Mouse (Mus musculus) cerebellum, postnatal 10 days (tissue): ENCODE data around the gene Nup188.
A peak's percentile ranks its signal among the peaks of the same experiment; 100 is the strongest.

Experiments
- DNase-seq, 2 experiments: peaks; one replicate each; pipeline ENCODE4 v3.0.0; 2021; ENCODE audit warnings: mixed read lengths in 2 of 2

The Nup188 gene

GRCm38 (mm10) chr2:30355861-30356260 is 69.7 kb downstream of the Nup188 start:
- peak; percentile 55 to 58 for DNase-seq

GRCm38 (mm10) chr2:30356266-30356665 is 70.1 kb downstream of the Nup188 start:
- DNase-seq: no peak

- DNase-seq: no peak
Measured at GRCm38 (mm10) chr2:30356906-30357305, 70.7 kb downstream of the Nup188 start.

- DNase-seq: peak; percentile 49 to 53
Measured at GRCm38 (mm10) chr2:30357552-30358510, 71.6 kb downstream of the Nup188 start.

DNA sequence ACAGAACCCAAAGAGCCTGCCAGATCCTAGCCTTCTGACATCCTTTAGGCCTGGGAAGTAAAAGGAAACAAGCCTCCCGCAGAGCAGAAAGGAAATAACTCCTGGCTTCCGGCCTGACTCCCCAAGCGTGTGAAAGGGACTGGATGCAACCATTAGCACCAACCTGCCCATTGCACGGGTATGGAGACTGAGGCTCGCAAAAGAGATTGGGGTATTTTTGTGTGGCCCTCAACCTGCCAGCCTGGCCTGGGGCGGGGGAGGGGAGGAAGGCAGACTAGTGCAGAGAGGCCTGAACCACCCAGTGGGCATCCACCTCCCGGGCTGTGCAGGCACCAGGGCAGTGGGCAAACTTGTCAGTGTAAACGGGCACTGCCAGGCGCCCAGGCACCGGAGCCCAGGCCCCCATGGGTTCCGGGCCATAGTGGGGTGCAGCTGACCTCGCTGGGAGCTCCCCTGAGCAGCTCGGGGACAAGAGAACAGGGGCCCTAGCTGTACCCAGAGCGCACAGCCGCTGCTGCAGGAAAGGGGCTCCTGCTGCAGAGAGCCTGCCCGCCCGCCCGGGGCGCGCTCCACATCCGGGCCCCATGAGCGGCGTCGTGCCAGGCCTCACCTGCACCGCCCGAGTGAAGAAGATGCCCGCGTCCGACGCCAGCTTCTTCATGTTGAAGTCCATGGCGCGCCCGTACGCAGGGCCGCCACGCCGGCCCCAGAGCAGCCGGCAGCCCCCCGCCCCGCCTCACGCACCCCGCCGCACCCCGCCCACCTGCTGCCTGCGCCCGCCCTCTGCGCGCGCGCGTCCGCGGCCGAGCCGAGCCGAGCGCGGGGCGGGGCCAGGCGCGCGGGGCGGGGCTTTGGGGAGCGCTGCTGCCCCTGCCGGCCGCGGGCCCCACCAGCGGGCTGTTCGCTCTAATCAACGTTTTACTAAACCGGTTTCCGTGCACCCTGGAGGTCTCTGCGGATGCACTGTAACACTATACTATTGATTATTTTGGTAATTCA is 72.6 kb downstream of the Nup188 start, which contains the start of gene Sh3glb2:
Gene Sh3glb2, minus strand, starts transcription at position 805 of the 999 bp plus-strand sequence.
- DNase-seq: peak; percentile 95 to 97

GRCm38 (mm10) chr2:30360626-30361025 is 74.4 kb downstream of the Nup188 start:
- DNase-seq: no peak

DNA sequence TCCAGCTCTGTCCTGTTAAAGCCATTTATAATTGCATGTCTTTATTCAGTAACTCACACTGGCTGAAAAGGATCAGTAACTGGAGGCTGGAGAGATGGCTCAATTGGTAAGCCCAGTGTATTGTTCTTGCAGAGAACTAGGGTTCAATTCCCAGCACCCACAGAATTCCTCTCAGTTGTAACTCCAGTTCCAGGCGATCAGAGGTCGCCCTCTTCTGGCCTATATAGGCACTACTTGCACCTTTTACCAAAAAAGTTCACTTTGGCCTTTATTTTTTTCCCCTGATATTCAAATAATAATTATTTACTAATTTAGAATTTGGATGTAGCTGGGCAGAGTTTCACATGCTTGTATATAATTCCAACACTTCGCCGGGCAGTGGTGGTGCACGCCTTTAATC is 76.7 kb downstream of the Nup188 start:
- no peak for DNase-seq

DNA sequence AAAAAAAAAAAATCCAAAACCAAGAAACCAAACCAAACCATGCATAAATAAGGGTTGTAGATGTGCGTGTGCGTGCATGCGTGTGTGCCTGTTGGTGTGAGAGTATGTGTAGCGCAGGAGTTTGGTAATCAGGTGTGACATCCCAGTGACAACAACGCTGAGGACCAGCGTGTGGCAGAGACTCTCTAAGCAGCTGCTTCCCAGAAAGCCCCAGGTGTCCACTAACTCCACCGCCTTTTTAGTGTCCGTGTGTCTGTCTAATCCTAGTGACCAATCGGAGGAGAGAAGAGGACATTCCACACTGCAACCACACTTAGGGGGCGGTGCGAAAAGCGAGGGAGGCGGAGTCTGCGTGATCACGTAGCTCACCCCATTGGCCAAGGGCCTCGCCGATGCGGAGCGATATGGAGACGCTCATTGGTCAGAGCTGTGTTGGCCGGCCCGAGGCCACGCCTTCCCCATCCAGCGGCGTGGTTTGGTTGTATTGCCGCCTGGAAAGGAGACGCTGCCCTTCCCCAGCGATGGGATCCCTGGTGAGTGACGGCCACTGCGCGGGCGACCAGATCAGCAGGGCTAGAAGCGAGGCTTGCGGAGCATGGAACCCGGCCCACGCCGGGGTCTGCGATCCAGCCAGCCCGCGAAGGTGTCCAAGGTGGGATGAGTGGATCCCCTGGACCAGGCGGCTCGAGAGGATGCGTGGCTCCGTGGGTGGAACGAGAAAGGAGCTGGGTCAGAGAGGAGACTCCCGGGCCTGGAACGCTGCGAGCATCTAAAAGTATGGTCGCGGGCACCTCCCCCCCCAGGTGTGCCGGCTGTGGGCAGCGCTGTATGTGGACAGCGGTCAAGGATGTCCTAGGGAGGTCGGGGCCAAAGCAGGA is 77.8 kb downstream of the Nup188 start, which contains the start of gene Miga2:
Gene Miga2, plus strand, starts transcription at position 461 of the 878 bp plus-strand sequence.
- DNase-seq: peak; percentile 98 to 99

- DNase-seq: peak in 1 of 2 experiments; percentile 35
Measured at GRCm38 (mm10) chr2:30365281-30366069, 79.3 kb downstream of the Nup188 start.

- peak; percentile 44 to 56 for DNase-seq
Measured at GRCm38 (mm10) chr2:30366203-30366602, 80.0 kb downstream of the Nup188 start.

GRCm38 (mm10) chr2:30371544-30371943 is 85.3 kb downstream of the Nup188 start:
- DNase-seq: no peak

DNA sequence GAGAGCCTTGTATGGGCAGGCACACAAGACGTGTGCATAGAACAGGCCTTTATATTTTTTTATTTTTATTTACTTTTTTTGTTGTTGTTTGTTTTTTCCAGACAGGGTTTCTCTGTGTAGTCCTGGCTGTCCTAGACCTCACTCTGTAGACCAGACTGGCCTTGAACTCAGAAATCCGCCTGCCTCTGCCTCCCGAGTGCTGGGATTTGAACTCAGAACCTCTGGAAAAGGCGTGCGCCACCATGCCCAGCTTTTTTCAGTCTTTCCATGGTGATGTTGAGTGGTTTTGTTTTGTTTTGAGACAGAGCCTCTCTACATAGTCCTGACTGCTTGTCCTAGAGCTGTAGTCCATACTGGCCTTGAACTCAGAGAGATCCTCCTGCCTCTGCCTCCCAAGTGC is 86.5 kb downstream of the Nup188 start:
- peak in 1 of 2 experiments; percentile 62 for DNase-seq

- no peak for DNase-seq
Measured at GRCm38 (mm10) chr2:30375893-30376292, 89.7 kb downstream of the Nup188 start.

- no peak for DNase-seq
Measured at GRCm38 (mm10) chr2:30377721-30378120, 91.5 kb downstream of the Nup188 start.

DNA sequence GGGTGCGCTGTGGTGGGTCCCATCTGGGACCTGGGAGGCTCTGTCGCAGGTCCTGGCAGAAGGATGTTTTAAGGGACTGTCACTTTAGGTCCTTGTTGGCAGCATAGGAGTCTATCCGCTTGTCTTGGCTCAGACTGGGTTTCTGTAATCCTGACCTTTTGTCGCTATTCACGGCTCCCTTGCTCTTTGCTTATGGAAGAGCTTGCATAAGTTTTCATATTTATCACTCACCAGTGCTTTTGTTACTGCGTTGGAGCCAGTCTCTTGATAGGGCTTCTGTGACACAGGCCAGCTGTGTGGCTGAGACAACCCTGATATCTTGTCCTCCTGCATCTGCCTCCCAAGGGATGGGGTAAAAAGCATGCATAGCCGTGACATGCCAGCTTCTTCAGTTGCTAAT is 93.1 kb downstream of the Nup188 start:
- no peak for DNase-seq

- no peak for DNase-seq
Measured at GRCm38 (mm10) chr2:30380564-30381376, 94.6 kb downstream of the Nup188 start.

DNA sequence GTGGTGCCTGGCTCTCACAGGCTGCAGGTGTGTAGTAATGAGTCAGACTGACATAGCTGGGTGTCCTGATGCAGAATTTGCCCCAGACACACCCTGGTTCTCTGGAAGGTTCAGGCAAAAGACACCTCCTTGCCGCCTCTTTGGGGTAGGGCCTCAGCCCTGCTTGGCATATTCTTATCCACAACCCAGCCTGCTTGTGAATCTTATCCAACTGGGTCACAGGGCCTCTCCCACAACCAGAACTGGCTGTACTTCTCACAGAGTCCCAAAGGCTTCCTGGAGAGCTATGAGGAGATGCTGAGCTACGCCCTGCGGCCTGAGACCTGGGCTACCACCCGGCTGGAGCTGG is 95.2 kb downstream of the Nup188 start:
- no peak for DNase-seq

- no peak for DNase-seq
Measured at GRCm38 (mm10) chr2:30384814-30385213, 98.6 kb downstream of the Nup188 start.

- no peak for DNase-seq
Measured at GRCm38 (mm10) chr2:30385591-30385990, 99.4 kb downstream of the Nup188 start.

DNA sequence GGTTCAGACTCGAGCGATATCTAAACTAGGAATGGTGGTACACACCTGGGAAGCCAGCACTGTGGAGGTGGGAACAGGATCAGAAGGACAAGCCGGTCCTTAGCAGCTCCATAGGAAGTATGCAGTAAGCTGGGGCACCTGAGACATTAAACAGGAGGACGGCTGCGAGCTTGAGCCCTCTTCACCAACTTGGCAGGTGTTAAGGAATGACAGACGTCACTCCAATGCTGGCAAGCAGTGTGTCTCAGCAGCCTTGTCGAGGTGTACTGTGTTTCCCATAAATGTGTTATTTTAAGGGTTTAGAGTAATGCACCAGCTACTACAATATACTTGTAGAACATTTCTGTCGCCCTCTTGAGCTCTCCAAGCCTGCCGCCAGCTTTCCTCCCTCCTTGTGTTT is 100.7 kb downstream of the Nup188 start:
- no peak for DNase-seq
